Mouse (Mus musculus) megakaryocyte-erythroid progenitor cell, adult 5-6 weeks (primary cell): ENCODE results near the gene Zfp646. TPM values are rescaled to one million over a fixed set of nuclear protein-coding genes. Genes with fewer than 3 reads are reported as not detected.
"Not testable (repeated sequence)": the region's sequence is repeated elsewhere in the genome, so short reads cannot be mapped to it uniquely, and the experiment has no call there.

Source experiments
- ATAC-seq: replicated peaks from 2 replicates; pipeline ENCODE4 v1.8.0; 2016; ENCODE audit warnings: mild to moderate bottlenecking, inconsistent platforms; ENCODE audit not compliant: severe bottlenecking, poor library complexity, low FRiP score, low TSS enrichment
- total RNA-seq, 2 experiments: library from RNA; stranded (forward) in 1 of 2; stranded (reverse) in 1 of 2; fragments of 200-1000, 215-1000 nt in 1 of 2; fragments of >200 nt in 1 of 2; fragmentation: Nextera tagmentation in 1 of 2; gene quantifications; 2 replicates each; pipeline ENCODE4 v1.2.3; 2014 to 2017

The Zfp646 gene
- total RNA-seq (2014; fragmentation: Nextera tagmentation) (32.4 and 38.3 TPM in 2 replicates), total RNA-seq (2017) (36.9 and 43.3 TPM in 2 replicates)

GRCm38 (mm10) chr7:127876041-127876466 lies at the start of gene Zfp646:
Gene Zfp646, plus strand, starts transcription at chr7:127876221.
- peak; percentile 41 for ATAC-seq

- ATAC-seq, result no peak
Measured at GRCm38 (mm10) chr7:127835550-127835949, 40.5 kb upstream of the Zfp646 start.

GRCm38 (mm10) chr7:127837473-127837872 lies 38.5 kb upstream of the Zfp646 start:
- ATAC-seq, result no peak

GRCm38 (mm10) chr7:127837878-127838277 lies 38.1 kb upstream of the Zfp646 start:
- ATAC-seq, result not testable (repeated sequence)

- ATAC-seq, result not testable (repeated sequence)
Measured at GRCm38 (mm10) chr7:127840031-127840430, 36.0 kb upstream of the Zfp646 start.

GRCm38 (mm10) chr7:127840886-127841285 lies 35.1 kb upstream of the Zfp646 start:
- peak; percentile 37 for ATAC-seq

- ATAC-seq, result peak; percentile 85
Measured at GRCm38 (mm10) chr7:127841340-127842000, 34.6 kb upstream of the Zfp646 start.

GRCm38 (mm10) chr7:127842001-127842718 lies 33.9 kb upstream of the Zfp646 start:
- ATAC-seq, result peak; percentile 65

- no peak for ATAC-seq
Measured at GRCm38 (mm10) chr7:127849973-127850875, 25.8 kb upstream of the Zfp646 start.

- ATAC-seq, result no peak
Measured at GRCm38 (mm10) chr7:127850906-127851305, 25.1 kb upstream of the Zfp646 start.

GRCm38 (mm10) chr7:127858258-127858657 lies 17.8 kb upstream of the Zfp646 start:
- peak; percentile 76 for ATAC-seq

GRCm38 (mm10) chr7:127866434-127866833 lies 9.6 kb upstream of the Zfp646 start:
- ATAC-seq, result no peak

- ATAC-seq, result no peak
Measured at GRCm38 (mm10) chr7:127867641-127868040, 8.4 kb upstream of the Zfp646 start.

- no peak for ATAC-seq
Measured at GRCm38 (mm10) chr7:127869149-127869810, 6.7 kb upstream of the Zfp646 start.

GRCm38 (mm10) chr7:127870136-127870821 lies 5.7 kb upstream of the Zfp646 start:
- peak; percentile 65; the same call in 1 of the 2 replicates for ATAC-seq

- peak; percentile 15; the same call in 1 of the 2 replicates for ATAC-seq
Measured at GRCm38 (mm10) chr7:127874812-127875626, 1.0 kb upstream of the Zfp646 start.

- peak; percentile 56 for ATAC-seq
Measured at GRCm38 (mm10) chr7:127875627-127876001, 407 bp upstream of the Zfp646 start.
